Comparison of ENCODE assay signal across 18 mouse cellular contexts in genomic region chr1:156987576-156987975, GRCm38 (mm10). TPM values are rescaled to one million over a fixed set of nuclear protein-coding genes. Genes with fewer than 3 reads are reported as not detected.
DNase-seq lines count a peak whose midpoint lies in the region; ATAC-seq lines count a peak whose summit lies in the region.
"Had no signal": no experiment of that assay in that cellular context is flagged by ENCODE, and none has a peak within 500 bp of the region (broad histone marks: within the 10 kb centered on the region; RNA-seq: fewer than 3 reads in every experiment).

No protein-coding gene starts in this region.

- H3K4me2 ChIP-seq in heart, embryonic 11.5 days, result no peak overlapping the region
- H3K4me2 ChIP-seq in midbrain, embryonic 11.5 days, result no peak overlapping the region
- H3K4me2 ChIP-seq in liver, embryonic 15.5 days, result peak overlapping the region; percentile 55
- no peak overlapping the region for H3K4me2 ChIP-seq in hindbrain, embryonic 12.5 days (replicated peaks)
- H3K4me2 ChIP-seq: hindbrain, embryonic 13.5 days; midbrain, embryonic 15.5 days had no signal

- ATAC-seq in heart, embryonic 11.5 days (replicated peaks; ENCODE audit: insufficient number of reproducible peaks, low FRiP score, low TSS enrichment), result no peak
- no peak for ATAC-seq in midbrain, embryonic 11.5 days (ENCODE audit: low FRiP score)
- peak; percentile 80 for ATAC-seq in liver, embryonic 15.5 days (ENCODE audit: insufficient read depth)
- ATAC-seq in hindbrain, embryonic 12.5 days (ENCODE audit: low FRiP score), result no peak
- ATAC-seq: inflammation-experienced regulatory T-cells, adult 6 months; midbrain, embryonic 15.5 days had no signal

- WGBS in heart, embryonic 11.5 days (ENCODE audit: insufficient replicate concordance), result 63% methylated on average over 3 of the region's 3 CpGs
- 72% methylated on average over 3 of the region's 3 CpGs for WGBS in midbrain, embryonic 10.5 days
- 85% methylated on average over 3 of the region's 3 CpGs for WGBS in midbrain, embryonic 11.5 days
- WGBS in liver, embryonic 15.5 days (ENCODE audit: insufficient replicate concordance), result 18% methylated on average over 3 of the region's 3 CpGs
- WGBS in hindbrain, embryonic 12.5 days, result 78% methylated on average over 3 of the region's 3 CpGs

- DNase-seq in heart, adult 11 months, result peak; percentile 92
- no peak for DNase-seq in midbrain, embryonic 10.5 days (ENCODE audit: low spot score)
- no peak for DNase-seq in midbrain, embryonic 11.5 days (ENCODE audit: low spot score, missing footprints)
- peak; percentile 56 for DNase-seq in c-Kit-positive CD71-positive TER-119-positive erythroid progenitor cells, embryonic 14.5 days (ENCODE audit: low spot score)
- DNase-seq in layer of hippocampus, postnatal 10 days (ENCODE audit: low spot score in 2 of 2), result no peak
- DNase-seq: adrenal gland, adult 8-10 months; cerebellum, adult 9-11 months; embryo, embryonic 11 days; kidney, adult 8-10 months; kidney, postnatal 25 days; lung, adult 2 months had no signal

- H3K4me1 ChIP-seq in heart, embryonic 11.5 days (ENCODE audit: control insufficient read depth, insufficient read depth, low read length), result peaks cover 22% of the 10 kb centered on the region
- H3K4me1 ChIP-seq in midbrain, embryonic 10.5 days, result peaks cover 60% of the 10 kb centered on the region
- peaks cover 3% of the 10 kb centered on the region; the same call in 1 of the 2 replicates for H3K4me1 ChIP-seq in midbrain, embryonic 11.5 days (ENCODE audit: control insufficient read depth, insufficient read depth, low read length)
- H3K4me1 ChIP-seq in liver, embryonic 15.5 days (replicated peaks), result peaks cover 74% of the 10 kb centered on the region
- H3K4me1 ChIP-seq in hindbrain, embryonic 12.5 days, result peaks cover 24% of the 10 kb centered on the region

- H3K4me3 ChIP-seq in heart, embryonic 11.5 days (ENCODE audit: low read depth, low read length), result no peak overlapping the region
- H3K4me3 ChIP-seq in midbrain, embryonic 10.5 days, result no peak overlapping the region
- H3K4me3 ChIP-seq in midbrain, embryonic 11.5 days (ENCODE audit: low read depth, low read length), result no peak overlapping the region
- no peak overlapping the region for H3K4me3 ChIP-seq in liver, embryonic 15.5 days (replicated peaks)
- H3K4me3 ChIP-seq in hindbrain, embryonic 12.5 days, result no peak overlapping the region
- H3K4me3 ChIP-seq: hindbrain, embryonic 13.5 days; midbrain, embryonic 15.5 days; myocyte had no signal

- H3K27ac ChIP-seq in heart, embryonic 11.5 days (ENCODE audit: low read depth, low read length), result no peak overlapping the region
- H3K27ac ChIP-seq in midbrain, embryonic 10.5 days (replicated peaks), result peak overlapping the region; percentile 42; the same call in 1 of the 2 replicates
- no peak overlapping the region for H3K27ac ChIP-seq in midbrain, embryonic 11.5 days (ENCODE audit: low read depth, low read length)
- H3K27ac ChIP-seq in liver, embryonic 15.5 days (replicated peaks), result peak overlapping the region; percentile 80
- H3K27ac ChIP-seq in hindbrain, embryonic 12.5 days, result no peak overlapping the region
- H3K27ac ChIP-seq: hindbrain, embryonic 13.5 days; midbrain, embryonic 15.5 days had no signal

- no peaks in the 10 kb centered on the region for H3K27me3 ChIP-seq in heart, embryonic 11.5 days (ENCODE audit: control insufficient read depth, insufficient read depth, low read length)
- H3K27me3 ChIP-seq in midbrain, embryonic 10.5 days (ENCODE audit: low read depth, poor library complexity, severe bottlenecking), result no peaks in the 10 kb centered on the region
- H3K27me3 ChIP-seq in midbrain, embryonic 11.5 days (ENCODE audit: control insufficient read depth, insufficient read depth, low read length), result no peaks in the 10 kb centered on the region
- no peaks in the 10 kb centered on the region for H3K27me3 ChIP-seq in liver, embryonic 15.5 days
- H3K27me3 ChIP-seq in hindbrain, embryonic 12.5 days, result no peaks in the 10 kb centered on the region
- H3K27me3 ChIP-seq: hindbrain, embryonic 13.5 days; midbrain, embryonic 15.5 days had no signal

- H3K36me3 ChIP-seq in heart, embryonic 11.5 days (ENCODE audit: control insufficient read depth, insufficient read depth, low read length), result no peaks in the 10 kb centered on the region
- no peaks in the 10 kb centered on the region for H3K36me3 ChIP-seq in midbrain, embryonic 10.5 days
- H3K36me3 ChIP-seq in midbrain, embryonic 11.5 days (ENCODE audit: control insufficient read depth, insufficient read depth, low read length), result no peaks in the 10 kb centered on the region
- H3K36me3 ChIP-seq in liver, embryonic 15.5 days (replicated peaks), result no peaks in the 10 kb centered on the region
- H3K36me3 ChIP-seq in hindbrain, embryonic 12.5 days, result no peaks in the 10 kb centered on the region
- H3K36me3 ChIP-seq: hindbrain, embryonic 13.5 days; midbrain, embryonic 15.5 days had no signal

- H3K9ac ChIP-seq in heart, embryonic 11.5 days (ENCODE audit: low read depth, low read length), result no peak overlapping the region
- H3K9ac ChIP-seq in midbrain, embryonic 11.5 days (ENCODE audit: low read length), result no peak overlapping the region
- 0 out of 2 replicates have a peak overlapping the region, but pooled peaks have one; percentile 16 for H3K9ac ChIP-seq in liver, embryonic 15.5 days
- no peak overlapping the region for H3K9ac ChIP-seq in hindbrain, embryonic 12.5 days
- H3K9ac ChIP-seq: hindbrain, embryonic 13.5 days; midbrain, embryonic 15.5 days had no signal

- no peaks in the 10 kb centered on the region for H3K9me3 ChIP-seq in heart, embryonic 11.5 days (replicated peaks; ENCODE audit: control insufficient read depth, low read length)
- no peaks in the 10 kb centered on the region for H3K9me3 ChIP-seq in midbrain, embryonic 10.5 days (replicated peaks)
- H3K9me3 ChIP-seq in midbrain, embryonic 11.5 days (ENCODE audit: control insufficient read depth, low read length), result no peaks in the 10 kb centered on the region
- no peaks in the 10 kb centered on the region for H3K9me3 ChIP-seq in liver, embryonic 15.5 days (replicated peaks)
- H3K9me3 ChIP-seq in hindbrain, embryonic 12.5 days (replicated peaks), result no peaks in the 10 kb centered on the region
- H3K9me3 ChIP-seq: hindbrain, embryonic 13.5 days; midbrain, embryonic 15.5 days had no signal

RNA-seq across cellular contexts. Expression of gene Ralgps2, which starts 48.1 kb away (rescaled TPM):
- polyA plus RNA-seq in heart, embryonic 11.5 days (2014; fragmentation: Nextera tagmentation; extraction: Ambion mirVana), result 42.6 and 44.1 TPM in 2 replicates
- polyA plus RNA-seq in midbrain, embryonic 10.5 days (2016; fragmentation: Nextera tagmentation; extraction: Ambion mirVana), result 92.8 and 96.8 TPM in 2 replicates
- 85.1 and 91.9 TPM in 2 replicates for polyA plus RNA-seq in midbrain, embryonic 11.5 days (2014; fragmentation: Nextera tagmentation; extraction: Ambion mirVana)
- 12.1 and 14.7 TPM in 2 replicates for polyA plus RNA-seq in liver, embryonic 15.5 days (2015; fragmentation: Nextera tagmentation; extraction: Ambion mirVana)
- 123 and 132 TPM in 2 replicates for polyA plus RNA-seq in hindbrain, embryonic 12.5 days (2016; fragmentation: Nextera tagmentation; extraction: Ambion mirVana)
- total RNA-seq in layer of hippocampus, postnatal 10 days (2021), result 100 to 1,000 TPM in 1 of 2 experiments, 10 to 100 TPM in 1; 93.3 to 101 TPM

Comparison
In these comparisons a context has a peak if more than half of its experiments do, and no peak if none do; other contexts are left out.
1. H3K27ac ChIP-seq: peak in midbrain, embryonic 10.5 days (single experiment) and liver, embryonic 15.5 days (single experiment); none in heart, embryonic 11.5 days (single experiment), midbrain, embryonic 11.5 days (single experiment) and hindbrain, embryonic 12.5 days (single experiment).
2. DNase-seq: peak in heart, adult 11 months (single experiment) and c-Kit-positive CD71-positive TER-119-positive erythroid progenitor cells, embryonic 14.5 days (single experiment); none in midbrain, embryonic 10.5 days (single experiment), midbrain, embryonic 11.5 days (single experiment) and layer of hippocampus, postnatal 10 days (0 of 2).